In genomic region chr7:80063902-80064736, GRCm38 (mm10) we compare ENCODE assay signal across 13 mouse cellular contexts. TPM values are rescaled to one million over a fixed set of nuclear protein-coding genes. Genes with fewer than 3 reads are reported as not detected.
A peak's percentile ranks its signal among the peaks of the same experiment; 100 is the strongest.
DNase-seq lines count a peak whose midpoint lies in the region; ATAC-seq lines count a peak whose summit lies in the region.
"Had no signal": no experiment of that assay in that cellular context is flagged by ENCODE, and none has a peak within 500 bp of the region (broad histone marks: within the 10 kb centered on the region; RNA-seq: fewer than 3 reads in every experiment).

No protein-coding gene starts in this region.

- H3K4me3 ChIP-seq in forebrain, embryonic 14.5 days (ENCODE audit: low read depth, low read length), result no peak overlapping the region
- no peak overlapping the region for H3K4me3 ChIP-seq in midbrain, embryonic 11.5 days (ENCODE audit: low read depth, low read length)
- H3K4me3 ChIP-seq in limb, embryonic 10.5 days, result no peak overlapping the region
- H3K4me3 ChIP-seq: embryonic facial prominence, embryonic 12.5 days; myocyte had no signal

- no peak for ATAC-seq in forebrain, embryonic 14.5 days
- no peak for ATAC-seq in midbrain, embryonic 11.5 days (ENCODE audit: low FRiP score)

- peak; percentile 81 for DNase-seq in A20 (ENCODE audit: low read depth, low spot score)
- peak; percentile 39 to 46 for DNase-seq in B cell, adult 2 months
- DNase-seq in forebrain, embryonic 14.5 days (ENCODE audit: low spot score), result no peak
- no peak for DNase-seq in midbrain, embryonic 11.5 days (ENCODE audit: low spot score, missing footprints)
- DNase-seq in natural killer cell, adult 2 months (ENCODE audit: low spot score in 2 of 2), result no peak
- no peak for DNase-seq in adrenal gland, adult 2 months
- DNase-seq in limb, embryonic 10.5 days (ENCODE audit: low spot score), result no peak
- DNase-seq: cerebellum, adult 9-10 months; heart, postnatal 4 days had no signal

- WGBS in forebrain, embryonic 14.5 days, result 44% methylated on average over 15 of the region's 15 CpGs
- 59% methylated on average over 15 of the region's 15 CpGs for WGBS in midbrain, embryonic 11.5 days
- WGBS in limb, embryonic 10.5 days, result 81% methylated on average over 15 of the region's 15 CpGs

- no peaks in the 10 kb centered on the region for H3K9me3 ChIP-seq in forebrain, embryonic 14.5 days (replicated peaks; ENCODE audit: control insufficient read depth, low read length)
- no peaks in the 10 kb centered on the region for H3K9me3 ChIP-seq in midbrain, embryonic 11.5 days (ENCODE audit: control insufficient read depth, low read length)
- H3K9me3 ChIP-seq in limb, embryonic 10.5 days (replicated peaks), result no peaks in the 10 kb centered on the region
- H3K9me3 ChIP-seq: embryonic facial prominence, embryonic 12.5 days had no signal

- H3K27ac ChIP-seq in forebrain, embryonic 14.5 days (ENCODE audit: low read depth, low read length), result no peak overlapping the region
- H3K27ac ChIP-seq in midbrain, embryonic 11.5 days (ENCODE audit: low read depth, low read length), result peak overlapping the region; percentile 65; the same call in 1 of the 2 replicates
- no peak overlapping the region for H3K27ac ChIP-seq in limb, embryonic 10.5 days
- H3K27ac ChIP-seq: embryonic facial prominence, embryonic 12.5 days; kidney, postnatal 0 days had no signal

- no peaks in the 10 kb centered on the region for H3K27me3 ChIP-seq in forebrain, embryonic 14.5 days (replicated peaks; ENCODE audit: control insufficient read depth, insufficient read depth, low read length)
- H3K27me3 ChIP-seq in midbrain, embryonic 11.5 days (ENCODE audit: control insufficient read depth, insufficient read depth, low read length), result no peaks in the 10 kb centered on the region
- no peaks in the 10 kb centered on the region for H3K27me3 ChIP-seq in limb, embryonic 10.5 days (ENCODE audit: low read depth, poor library complexity, severe bottlenecking)
- H3K27me3 ChIP-seq: embryonic facial prominence, embryonic 12.5 days had no signal

- H3K9ac ChIP-seq in forebrain, embryonic 14.5 days (ENCODE audit: low read length), result peak overlapping the region; percentile 26; the same call in 1 of the 2 replicates
- H3K9ac ChIP-seq in midbrain, embryonic 11.5 days (ENCODE audit: low read length), result no peak overlapping the region
- H3K9ac ChIP-seq: embryonic facial prominence, embryonic 12.5 days had no signal

- H3K36me3 ChIP-seq in forebrain, embryonic 14.5 days (ENCODE audit: control insufficient read depth, insufficient read depth, low read length), result no peaks in the 10 kb centered on the region
- H3K36me3 ChIP-seq in midbrain, embryonic 11.5 days (ENCODE audit: control insufficient read depth, insufficient read depth, low read length), result no peaks in the 10 kb centered on the region
- no peaks in the 10 kb centered on the region for H3K36me3 ChIP-seq in limb, embryonic 10.5 days
- H3K36me3 ChIP-seq: embryonic facial prominence, embryonic 12.5 days had no signal

- H3K4me2 ChIP-seq in forebrain, embryonic 14.5 days (ENCODE audit: low read length), result 0 out of 2 replicates have a peak overlapping the region, but pooled peaks have one; percentile 6
- H3K4me2 ChIP-seq in midbrain, embryonic 11.5 days, result no peak overlapping the region
- H3K4me2 ChIP-seq: embryonic facial prominence, embryonic 12.5 days; liver, embryonic 11.5 days had no signal

- H3K4me1 ChIP-seq in forebrain, embryonic 14.5 days (ENCODE audit: control insufficient read depth, insufficient read depth, low read length), result peaks cover 12% of the 10 kb centered on the region
- H3K4me1 ChIP-seq in midbrain, embryonic 11.5 days (ENCODE audit: control insufficient read depth, insufficient read depth, low read length), result peaks cover 44% of the 10 kb centered on the region
- H3K4me1 ChIP-seq in limb, embryonic 10.5 days, result peaks cover 47% of the 10 kb centered on the region

RNA-seq across cellular contexts. Expression of gene Zfp710, which starts 39.5 kb away (rescaled TPM):
- 17.6 and 18.3 TPM in 2 replicates for polyA plus RNA-seq in forebrain, embryonic 14.5 days (2014; fragmentation: Nextera tagmentation; extraction: Ambion mirVana)
- polyA plus RNA-seq in midbrain, embryonic 11.5 days (2014; fragmentation: Nextera tagmentation; extraction: Ambion mirVana), result 25.6 and 31.3 TPM in 2 replicates
- total RNA-seq in adrenal gland, adult 2 months (2021), result 10 to 100 TPM; 14.0 to 25.5 TPM
- 24.1 and 24.8 TPM in 2 replicates for polyA plus RNA-seq in adrenal gland, adult 2 months (2012; rRNA removed)
- polyA plus RNA-seq in limb, embryonic 10.5 days (2016; fragmentation: Nextera tagmentation; extraction: Ambion mirVana), result 19.4 and 19.7 TPM in 2 replicates

RNA-seq across cellular contexts. Expression of gene Idh2, which starts 51.1 kb away (rescaled TPM):
- 315 and 338 TPM in 2 replicates for polyA plus RNA-seq in forebrain, embryonic 14.5 days (2014; fragmentation: Nextera tagmentation; extraction: Ambion mirVana)
- polyA plus RNA-seq in midbrain, embryonic 11.5 days (2014; fragmentation: Nextera tagmentation; extraction: Ambion mirVana), result 349 and 357 TPM in 2 replicates
- total RNA-seq in adrenal gland, adult 2 months (2021), result 100 to 1,000 TPM in 1 of 2 experiments, 10 to 100 TPM in 1; 96.2 to 200 TPM
- 147 and 150 TPM in 2 replicates for polyA plus RNA-seq in adrenal gland, adult 2 months (2012; rRNA removed)
- polyA plus RNA-seq in limb, embryonic 10.5 days (2016; fragmentation: Nextera tagmentation; extraction: Ambion mirVana), result 533 and 582 TPM in 2 replicates

Comparison
In these comparisons a context has a peak if more than half of its experiments do, and no peak if none do; other contexts are left out.
1. DNase-seq: peak in A20 (single experiment) and B cell, adult 2 months (2 of 2); none in forebrain, embryonic 14.5 days (single experiment), midbrain, embryonic 11.5 days (single experiment), natural killer cell, adult 2 months (0 of 2), adrenal gland, adult 2 months (single experiment) and limb, embryonic 10.5 days (single experiment).